Mouse (Mus musculus) adrenal gland, postnatal 25 days (tissue): Measurements from ENCODE around the gene Sec24d. TPM values are rescaled to one million over a fixed set of nuclear protein-coding genes. Genes with fewer than 3 reads are reported as not detected.

ENCODE experiments used
- DNase-seq: peaks from one replicate; pipeline ENCODE4 v3.0.0; 2021; ENCODE audit warnings: mixed read lengths
- total RNA-seq: library from RNA; stranded (reverse); gene quantifications from 2 replicates; pipeline ENCODE4 v1.2.3, GENCODE M21; 2021

Gene Sec24d
- total RNA-seq, 1 experiment from 2014 or later = 169 TPM

- no peak for DNase-seq
These were observed 137.7 kb downstream of the Sec24d start for GRCm38 (mm10) chr3:123404945-123405344.

GRCm38 (mm10) chr3:123411821-123412578, 144.7 kb downstream of the Sec24d start:
- no peak for DNase-seq

GRCm38 (mm10) chr3:123413173-123413572, 145.9 kb downstream of the Sec24d start:
- no peak for DNase-seq

Other genes starting within 250 kb of the Sec24d start
- gene Myoz2, start 232.4 kb upstream of the Sec24d start, total RNA-seq = not detected in 2 replicates
- gene Synpo2, start 31.3 kb upstream of the Sec24d start, total RNA-seq = 12.9 and 13.0 TPM in 2 replicates
- gene Mettl14, start 118.7 kb downstream of the Sec24d start, total RNA-seq = 20.6 and 21.4 TPM in 2 replicates
- gene Prss12, start 179.5 kb downstream of the Sec24d start, total RNA-seq = 1.3 and 1.5 TPM in 2 replicates